Mouse (Mus musculus) liver, embryonic 11.5 days (tissue): ENCODE data around the gene Klk6. TPM values are rescaled to one million over a fixed set of nuclear protein-coding genes. Genes with fewer than 3 reads are reported as not detected.

Experiments used
- ATAC-seq: fragments of 200-750 bp; cut with Nextera tagmentation; replicated peaks from 2 replicates; pipeline ENCODE4 v1.8.0; 2017; ENCODE audit warnings: moderate number of reproducible peaks, mild to moderate bottlenecking, moderate TSS enrichment, moderate library complexity; ENCODE audit not compliant: low FRiP score
- DNase-seq: peaks from one replicate; pipeline ENCODE4 v3.0.0-alpha.2; 2017; ENCODE audit warnings: low spot score
- H3K27ac ChIP-seq: fragments of 300-500 bp; sonication (generic); 2 replicates; pipeline ENCODE4 v1.5.1; 2014; ENCODE audit warnings: mild to moderate bottlenecking, low read depth, low read length, control low read depth
- H3K27me3 ChIP-seq: fragments of 300-500 bp; sonication (generic); replicated peaks from 2 replicates; pipeline ENCODE4 v1.6.1; 2014; ENCODE audit warnings: low read length, mixed read lengths; ENCODE audit not compliant: control insufficient read depth, insufficient read depth
- H3K36me3 ChIP-seq: fragments of 300-500 bp; sonication (generic); 2 replicates; pipeline ENCODE4 v1.6.1; 2014; ENCODE audit warnings: mild to moderate bottlenecking, low read length, moderate library complexity, mixed read lengths; ENCODE audit not compliant: control insufficient read depth, insufficient read depth
- H3K4me1 ChIP-seq: fragments of 300-500 bp; sonication (generic); replicated peaks from 2 replicates; pipeline ENCODE4 v1.6.1; 2014; ENCODE audit warnings: low read length, mixed read lengths; ENCODE audit not compliant: control insufficient read depth, insufficient read depth
- H3K4me2 ChIP-seq: fragments of 300-500 bp; sonication (generic); 2 replicates; pipeline ENCODE4 v1.6.1; 2014; ENCODE audit warnings: mild to moderate bottlenecking, control low read depth, moderate library complexity
- H3K4me3 ChIP-seq: fragments of 300-500 bp; sonication (generic); 2 replicates; pipeline ENCODE4 v1.5.1; 2014; ENCODE audit warnings: low read depth, low read length, control low read depth
- H3K9ac ChIP-seq: fragments of 300-500 bp; sonication (generic); 2 replicates; pipeline ENCODE4 v1.6.1; 2014; ENCODE audit warnings: low read depth, low read length, control low read depth
- H3K9me3 ChIP-seq: fragments of 300-500 bp; sonication (generic); 2 replicates; pipeline ENCODE4 v1.6.1; 2016; ENCODE audit warnings: low read length, inconsistent platforms, mixed read lengths; ENCODE audit not compliant: control insufficient read depth
- WGBS: fragments of 180-500 bp; shearing (Covaris S2); extraction: QIAGEN DNeasy Blood & Tissue Kit; methylation state at CpG from one replicate; pipeline ENCODE4 v1.1.7; 2014; 5-methylcytosine and 5-hydroxymethylcytosine counted together
- polyA plus RNA-seq: library from polyadenylated mRNA; unstranded; fragments of >200 nt; fragmentation: Nextera tagmentation; extraction: Ambion mirVana; gene quantifications from 2 replicates; pipeline ENCODE4 v1.2.1, GENCODE M21; 2014

The Klk6 gene
- polyA plus RNA-seq, 1 experiment from 2014 or later = not detected

DNA sequence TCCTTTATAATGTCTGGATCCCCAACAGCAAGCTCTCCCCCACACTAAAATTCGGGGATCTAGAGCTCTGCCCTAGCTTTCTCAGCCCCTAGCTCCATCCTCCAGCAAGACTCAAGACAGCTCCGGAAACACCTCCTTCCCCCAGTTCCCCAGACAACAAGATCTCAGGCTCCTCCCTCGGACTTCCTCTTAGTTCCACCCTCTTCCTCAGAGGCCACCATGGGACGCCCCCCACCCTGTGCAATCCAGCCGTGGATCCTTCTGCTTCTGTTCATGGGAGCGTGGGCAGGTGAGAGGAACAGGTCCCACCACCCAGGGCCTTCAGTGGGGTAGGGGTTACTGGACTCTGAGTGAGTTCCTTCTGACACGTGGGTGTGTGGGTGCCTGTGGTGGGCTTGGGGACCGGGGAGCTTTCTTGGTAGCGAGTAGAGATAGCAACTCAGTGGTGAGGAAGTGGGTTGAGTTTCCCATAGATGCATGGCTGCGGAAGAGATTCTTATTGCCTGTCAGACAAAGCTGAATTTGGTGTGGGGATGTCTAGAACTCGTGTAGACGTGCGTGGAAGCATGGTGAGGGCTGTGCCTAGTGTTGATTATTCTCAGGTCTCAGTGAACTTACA is 26.3 kb upstream of the Klk6 start:
- Histone ChIP-seq H3K27me3 (peaks cover 21% of the 10 kb centered on the region), H3K4me3 (peak overlapping the region; percentile 52), H3K9me3 (no peaks in the 10 kb centered on the region), H3K27ac (no peak overlapping the region), H3K4me1 (peaks cover 2% of the 10 kb centered on the region; the same call in 1 of the 2 replicates), H3K36me3 (no peaks in the 10 kb centered on the region), H3K9ac (no peak overlapping the region), H3K4me2 (peak overlapping the region; percentile 79)
- peak; percentile 39 for ATAC-seq
- DNase-seq = peak; percentile 41
- 16% methylated on average over 13 of the region's 13 CpGs for WGBS

DNA sequence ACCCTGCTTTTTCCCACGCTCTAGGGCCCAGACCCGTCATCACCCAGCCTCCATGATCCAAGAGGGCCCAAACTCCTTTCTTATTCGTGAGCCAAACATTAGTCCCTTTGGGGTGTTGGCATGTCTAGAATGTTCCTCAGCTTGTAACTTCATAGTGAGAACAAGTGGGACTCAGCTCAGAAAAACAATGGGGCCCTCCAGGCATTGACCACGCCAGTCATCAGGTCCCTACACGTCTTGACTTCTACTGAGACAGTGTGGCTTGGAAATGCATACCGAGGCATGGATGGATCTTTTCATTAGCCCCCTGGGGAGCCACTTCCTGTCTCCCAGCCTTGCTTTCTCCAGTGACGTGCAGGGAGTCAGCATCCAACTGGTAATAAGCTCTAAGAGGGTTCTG is 24.4 kb upstream of the Klk6 start:
- Histone ChIP-seq H3K27ac (no peak overlapping the region), H3K9ac (no peak overlapping the region), H3K27me3 (peaks cover 21% of the 10 kb centered on the region), H3K4me2 (no peak overlapping the region), H3K36me3 (no peaks in the 10 kb centered on the region), H3K4me3 (no peak overlapping the region), H3K9me3 (no peaks in the 10 kb centered on the region), H3K4me1 (peaks cover 2% of the 10 kb centered on the region; the same call in 1 of the 2 replicates)
- 78% methylated on average over 7 of the region's 7 CpGs for WGBS
- no peak for ATAC-seq
- no peak for DNase-seq

DNA sequence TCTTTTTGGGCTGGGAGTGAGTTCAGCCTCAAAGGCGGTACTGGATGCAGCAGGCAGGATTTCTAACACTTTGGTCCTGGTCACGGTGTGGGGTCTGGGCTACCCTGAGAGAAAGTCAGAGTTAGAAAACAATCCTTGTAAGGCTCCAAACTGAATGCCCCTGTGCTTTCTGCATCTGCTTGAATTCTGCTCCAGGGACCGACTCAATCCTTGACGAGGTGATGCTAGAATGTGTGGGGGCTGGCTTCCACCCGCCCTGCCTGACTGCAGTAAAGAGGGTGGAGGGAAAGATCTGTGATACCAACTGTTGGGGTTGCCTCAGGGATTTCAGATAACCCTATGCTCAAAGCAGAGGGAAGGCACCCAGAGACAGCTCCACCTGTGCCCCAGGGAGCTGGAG is 13.3 kb upstream of the Klk6 start, which contains the start of gene Klk7:
TSS of gene Klk7 (plus strand) at position 301 of the 400 bp plus-strand sequence.
- no peaks in the 10 kb centered on the region for H3K36me3 ChIP-seq
- ATAC-seq = no peak
- H3K9me3 ChIP-seq = no peaks in the 10 kb centered on the region
- H3K27me3 ChIP-seq = no peaks in the 10 kb centered on the region
- H3K9ac ChIP-seq = no peak within 1 kb of the TSS
- no peaks in the 10 kb centered on the region for H3K4me1 ChIP-seq
- 46% methylated on average over 5 of the region's 5 CpGs for WGBS
- H3K4me3 ChIP-seq = no peak within 1 kb of the TSS
- H3K27ac ChIP-seq = no peak within 1 kb of the TSS
- no peak within 1 kb of the TSS for H3K4me2 ChIP-seq
- no peak for DNase-seq

DNA sequence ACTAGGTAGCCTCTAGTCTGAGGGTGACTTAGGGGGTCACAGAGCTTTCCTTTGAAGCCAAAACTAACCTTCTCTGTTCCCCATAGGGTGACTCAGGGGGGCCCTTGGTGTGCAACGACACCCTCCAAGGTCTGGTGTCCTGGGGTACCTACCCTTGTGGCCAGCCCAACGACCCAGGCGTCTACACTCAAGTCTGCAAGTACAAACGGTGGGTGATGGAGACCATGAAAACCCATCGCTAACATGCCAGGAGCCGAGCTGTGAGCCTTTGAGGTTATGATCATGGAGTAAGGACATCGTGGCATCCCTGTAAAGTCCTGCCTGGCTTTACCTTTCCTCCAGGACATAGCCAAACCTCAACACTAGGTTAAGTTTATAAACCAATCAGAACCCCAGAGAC is 9.1 kb upstream of the Klk6 start:
- 79% methylated on average over 7 of the region's 7 CpGs for WGBS
- no peak overlapping the region for H3K4me3 ChIP-seq
- H3K27ac ChIP-seq = no peak overlapping the region
- H3K4me1 ChIP-seq = no peaks in the 10 kb centered on the region
- H3K36me3 ChIP-seq = no peaks in the 10 kb centered on the region
- H3K4me2 ChIP-seq = no peak overlapping the region
- no peak overlapping the region for H3K9ac ChIP-seq
- H3K9me3 ChIP-seq = no peaks in the 10 kb centered on the region
- H3K27me3 ChIP-seq = no peaks in the 10 kb centered on the region
- ATAC-seq = no peak
- peak; percentile 12 for DNase-seq

DNA sequence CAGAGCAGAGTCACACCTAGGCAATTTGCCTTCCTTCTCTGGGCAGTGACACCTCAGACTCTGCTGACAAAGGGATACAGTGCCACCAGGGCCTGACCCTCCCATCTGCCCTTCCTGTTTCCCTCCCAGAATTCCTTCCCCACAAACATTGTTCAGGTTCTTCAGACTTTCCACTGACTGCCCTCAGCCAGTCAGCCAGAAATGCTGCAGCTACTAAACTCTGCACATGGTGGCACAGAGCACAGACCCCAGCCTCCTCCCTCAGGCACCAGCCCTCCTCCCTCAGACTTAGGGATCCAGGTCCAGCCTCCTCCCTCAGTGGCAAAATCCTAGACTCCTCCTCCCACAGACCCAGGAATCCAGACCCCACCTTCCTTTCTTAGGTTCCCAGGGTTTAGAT is 7.6 kb upstream of the Klk6 start:
- no peak overlapping the region for H3K4me3 ChIP-seq
- H3K4me2 ChIP-seq = no peak overlapping the region
- no peaks in the 10 kb centered on the region for H3K27me3 ChIP-seq
- H3K27ac ChIP-seq = no peak overlapping the region
- no peak for ATAC-seq
- H3K9ac ChIP-seq = no peak overlapping the region
- no peaks in the 10 kb centered on the region for H3K9me3 ChIP-seq
- DNase-seq = peak; percentile 7
- H3K36me3 ChIP-seq = no peaks in the 10 kb centered on the region
- H3K4me1 ChIP-seq = no peaks in the 10 kb centered on the region

DNA sequence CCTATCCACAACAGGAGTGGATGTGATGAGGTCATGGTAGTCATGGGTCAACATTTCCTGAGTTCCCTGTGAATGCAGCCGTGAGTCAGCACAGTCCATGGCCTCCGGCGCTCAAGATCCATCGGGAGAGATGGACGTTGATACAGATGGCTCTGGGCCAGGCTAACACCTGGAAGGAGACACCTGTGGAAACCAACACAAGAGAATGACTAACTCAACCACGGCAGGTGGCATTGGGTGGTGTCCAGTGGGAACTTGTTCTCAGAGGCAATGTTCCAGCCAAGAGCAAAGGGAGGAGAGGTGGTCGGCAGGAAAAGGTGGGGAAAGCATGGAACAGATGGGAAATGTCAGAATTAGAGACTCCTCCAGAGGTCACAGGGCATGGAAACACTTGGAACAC is 2.7 kb upstream of the Klk6 start:
- Histone ChIP-seq H3K4me2 (no peak overlapping the region), H3K9ac (no peak overlapping the region), H3K4me3 (no peak overlapping the region), H3K27ac (no peak overlapping the region), H3K4me1 (no peaks in the 10 kb centered on the region), H3K27me3 (no peaks in the 10 kb centered on the region), H3K36me3 (no peaks in the 10 kb centered on the region), H3K9me3 (no peaks in the 10 kb centered on the region)
- 82% methylated on average over 7 of the region's 7 CpGs for WGBS
- ATAC-seq (no peak), DNase-seq (no peak)

DNA sequence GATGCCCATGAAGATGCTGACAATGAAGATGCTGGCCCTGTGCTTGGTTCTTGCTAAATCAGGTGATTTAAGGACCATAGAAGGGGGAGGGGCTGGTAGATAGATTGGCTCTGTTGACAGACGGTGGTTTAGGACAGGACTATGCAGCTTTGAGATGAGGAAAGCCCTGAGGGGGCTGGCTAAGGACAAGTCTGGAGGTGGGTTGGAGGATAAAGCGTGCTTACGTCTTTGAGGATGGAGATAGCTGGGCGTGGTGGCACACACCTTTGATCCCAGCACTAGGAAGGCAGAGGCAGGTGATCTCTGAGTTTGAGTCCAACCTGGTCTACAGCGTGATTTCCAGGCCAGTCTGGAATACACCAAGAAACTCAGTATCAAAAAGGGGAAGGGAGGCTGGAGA is 1.8 kb downstream of the Klk6 start:
- Histone ChIP-seq H3K27me3 (no peaks in the 10 kb centered on the region), H3K4me2 (no peak overlapping the region), H3K9ac (no peak overlapping the region), H3K9me3 (no peaks in the 10 kb centered on the region), H3K27ac (no peak overlapping the region), H3K4me3 (no peak overlapping the region), H3K36me3 (no peaks in the 10 kb centered on the region), H3K4me1 (no peaks in the 10 kb centered on the region)
- DNase-seq (no peak), ATAC-seq (no peak)
- WGBS = 74% methylated on average over 5 of the region's 5 CpGs

DNA sequence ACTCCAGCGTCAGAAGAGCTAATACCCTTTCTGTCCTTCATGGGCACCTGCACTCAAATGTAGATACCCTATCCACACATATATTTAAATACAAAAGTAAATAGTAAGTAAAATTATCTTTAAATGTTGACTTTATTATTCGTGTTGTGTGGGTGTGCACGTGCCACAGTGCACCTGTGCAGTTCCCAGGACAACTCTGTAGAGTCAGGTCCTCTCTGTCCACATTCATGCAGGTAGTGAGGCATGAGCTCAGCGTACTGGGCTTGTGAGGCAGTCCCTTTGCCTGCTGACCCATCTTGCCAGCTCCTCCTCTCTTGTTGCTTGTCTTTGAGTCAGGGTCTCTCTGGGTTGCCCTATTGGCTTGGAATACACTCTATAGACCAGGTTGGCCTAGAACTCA is 3.4 kb downstream of the Klk6 start:
- 79% methylated on average over 4 of the region's 4 CpGs for WGBS
- ATAC-seq = no peak
- DNase-seq = no peak
- Histone ChIP-seq H3K4me2 (no peak overlapping the region), H3K4me3 (no peak overlapping the region), H3K36me3 (no peaks in the 10 kb centered on the region), H3K9ac (no peak overlapping the region), H3K4me1 (no peaks in the 10 kb centered on the region), H3K27me3 (no peaks in the 10 kb centered on the region), H3K27ac (no peak overlapping the region), H3K9me3 (no peaks in the 10 kb centered on the region)

DNA sequence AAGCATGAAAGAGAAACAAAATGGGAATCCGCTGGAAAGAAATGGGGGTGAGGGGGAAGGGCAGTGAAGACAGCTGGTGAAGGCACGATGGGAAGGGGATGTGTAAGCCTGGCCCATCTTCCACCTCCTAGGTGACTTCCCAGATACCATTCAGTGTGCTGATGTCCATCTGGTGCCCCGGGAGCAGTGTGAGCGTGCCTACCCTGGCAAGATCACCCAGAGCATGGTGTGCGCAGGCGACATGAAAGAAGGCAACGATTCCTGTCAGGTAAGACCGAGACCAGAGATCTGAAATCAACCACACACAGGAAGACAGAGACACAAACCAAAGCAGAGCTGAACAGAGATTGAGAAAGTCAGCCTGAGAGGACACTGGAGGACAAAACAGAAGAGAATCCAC is 4.7 kb downstream of the Klk6 start:
- no peak for DNase-seq
- H3K36me3 ChIP-seq = no peaks in the 10 kb centered on the region
- WGBS = 81% methylated on average over 8 of the region's 8 CpGs

More for the DNA sequence above, 4.7 kb downstream of the Klk6 start:
- no peak for ATAC-seq
- Histone ChIP-seq H3K4me1 (no peaks in the 10 kb centered on the region), H3K4me2 (no peak overlapping the region), H3K4me3 (no peak overlapping the region), H3K27me3 (no peaks in the 10 kb centered on the region), H3K27ac (no peak overlapping the region), H3K9me3 (no peaks in the 10 kb centered on the region), H3K9ac (no peak overlapping the region)
